Mouse (Mus musculus): ENCODE results near the gene Gm11939. TPM values are rescaled to one million over a fixed set of nuclear protein-coding genes. Genes with fewer than 3 reads are reported as not detected.
"Not testable (repeated sequence)": the region's sequence is repeated elsewhere in the genome, so short reads cannot be mapped to it uniquely, and the experiment has no call there.

Gm11939 gene
- not detected in 2 replicates for polyA plus RNA-seq (2012; ENCODE audit: insufficient read depth, insufficient read length, low replicate concordance, missing spikeins)

- H3K4me1 ChIP-seq (ENCODE audit: control insufficient read depth, insufficient read depth, low read length): no peaks in the 10 kb centered on the region
- no peak within 1 kb of the TSS for H3K4me3 ChIP-seq (ENCODE audit: insufficient read depth, low read depth, low read length)
- H3K27ac ChIP-seq (ENCODE audit: insufficient read depth, low read depth, low read length): no peak within 1 kb of the TSS
- 94% methylated on average over 9 of the region's 9 CpGs for WGBS
- no peak for TF ChIP-seq POLR2A (IDR thresholded peaks at IDR 0.05; ENCODE audit: insufficient read depth, low read depth, low read length)
- no peak for TF ChIP-seq CTCF (IDR thresholded peaks at IDR 0.05; ENCODE audit: insufficient read depth, low read depth, low read length)
Observed at GRCm38 (mm10) chr11:99559366-99559765, at the start of gene Gm11939. Gene Gm11939, minus strand, starts transcription at chr11:99559466.

- not testable (repeated sequence) for H3K4me3 ChIP-seq (ENCODE audit: insufficient read depth, low read depth, low read length); H3K27ac ChIP-seq (ENCODE audit: insufficient read depth, low read depth, low read length); H3K4me1 ChIP-seq (ENCODE audit: control insufficient read depth, insufficient read depth, low read length)
- 70% methylated on average over 1 of the region's 1 CpGs for WGBS
Observed at GRCm38 (mm10) chr11:99603208-99603607, 43.9 kb upstream of the Gm11939 start, which contains the start of gene Gm11938. Gene Gm11938, minus strand, starts transcription at chr11:99603308.

GRCm38 (mm10) chr11:99597742-99598141 is 38.5 kb upstream of the Gm11939 start, which contains the start of gene Krtap9-3:
Gene Krtap9-3, minus strand, starts transcription at chr11:99598105.
- H3K4me3 ChIP-seq (ENCODE audit: insufficient read depth, low read depth, low read length); H3K4me1 ChIP-seq (ENCODE audit: control insufficient read depth, insufficient read depth, low read length); H3K27ac ChIP-seq (ENCODE audit: insufficient read depth, low read depth, low read length): not testable (repeated sequence)
- WGBS: 80% methylated on average over 6 of the region's 6 CpGs

- no peaks in the 10 kb centered on the region for H3K4me1 ChIP-seq (ENCODE audit: control insufficient read depth, insufficient read depth, low read length)
- H3K4me3 ChIP-seq (ENCODE audit: insufficient read depth, low read depth, low read length): no peak within 1 kb of the TSS
- 82% methylated on average over 6 of the region's 6 CpGs for WGBS
- no peak for TF ChIP-seq CTCF (IDR thresholded peaks at IDR 0.05; ENCODE audit: insufficient read depth, low read depth, low read length)
- no peak for TF ChIP-seq POLR2A (IDR thresholded peaks at IDR 0.05; ENCODE audit: insufficient read depth, low read depth, low read length)
- H3K27ac ChIP-seq (ENCODE audit: insufficient read depth, low read depth, low read length): no peak within 1 kb of the TSS
Observed at GRCm38 (mm10) chr11:99590981-99591380, 31.7 kb upstream of the Gm11939 start, which contains the start of gene Krtap1-3. Gene Krtap1-3, minus strand, starts transcription at chr11:99591339.

- Histone ChIP-seq H3K4me1 (ENCODE audit: control insufficient read depth, insufficient read depth, low read length) (peaks cover 8% of the 10 kb centered on the region), H3K4me3 (ENCODE audit: insufficient read depth, low read depth, low read length) (no peak overlapping the region), H3K27ac (ENCODE audit: insufficient read depth, low read depth, low read length) (no peak overlapping the region)
- TF ChIP-seq POLR2A (IDR thresholded peaks at IDR 0.05; ENCODE audit: insufficient read depth, low read depth, low read length) (no peak), CTCF (IDR thresholded peaks at IDR 0.05; ENCODE audit: insufficient read depth, low read depth, low read length) (no peak)
- WGBS: 48% methylated on average over 7 of the region's 7 CpGs
Observed at GRCm38 (mm10) chr11:99585096-99585495, 25.8 kb upstream of the Gm11939 start.

- no peak for TF ChIP-seq POLR2A (IDR thresholded peaks at IDR 0.05; ENCODE audit: insufficient read depth, low read depth, low read length)
- no peak for TF ChIP-seq CTCF (IDR thresholded peaks at IDR 0.05; ENCODE audit: insufficient read depth, low read depth, low read length)
- H3K27ac ChIP-seq (ENCODE audit: insufficient read depth, low read depth, low read length): no peak within 1 kb of the TSS
- 75% methylated on average over 5 of the region's 5 CpGs for WGBS
Observed at GRCm38 (mm10) chr11:99583245-99583704, 24.0 kb upstream of the Gm11939 start, which contains the start of gene Krtap1-4. Gene Krtap1-4, minus strand, starts transcription at chr11:99583654.

GRCm38 (mm10) chr11:99581564-99581963 is 22.3 kb upstream of the Gm11939 start:
- peaks cover 8% of the 10 kb centered on the region for H3K4me1 ChIP-seq (ENCODE audit: control insufficient read depth, insufficient read depth, low read length)
- WGBS: 29% methylated on average over 6 of the region's 6 CpGs
- H3K4me3 ChIP-seq (ENCODE audit: insufficient read depth, low read depth, low read length): no peak overlapping the region
- no peak for TF ChIP-seq CTCF (IDR thresholded peaks at IDR 0.05; ENCODE audit: insufficient read depth, low read depth, low read length)
- no peak for TF ChIP-seq POLR2A (IDR thresholded peaks at IDR 0.05; ENCODE audit: insufficient read depth, low read depth, low read length)
- H3K27ac ChIP-seq (ENCODE audit: insufficient read depth, low read depth, low read length): no peak overlapping the region

More at GRCm38 (mm10) chr11:99583245-99583704, 24.0 kb upstream of the Gm11939 start, which contains the start of gene Krtap1-4:
- H3K4me3 ChIP-seq (ENCODE audit: insufficient read depth, low read depth, low read length): no peak within 1 kb of the TSS
- H3K4me1 ChIP-seq (ENCODE audit: control insufficient read depth, insufficient read depth, low read length): peaks cover 8% of the 10 kb centered on the region

- no peak for TF ChIP-seq CTCF (IDR thresholded peaks at IDR 0.05; ENCODE audit: insufficient read depth, low read depth, low read length)
- no peak for TF ChIP-seq POLR2A (IDR thresholded peaks at IDR 0.05; ENCODE audit: insufficient read depth, low read depth, low read length)
- WGBS: 88% methylated on average over 5 of the region's 5 CpGs
- no peak overlapping the region for H3K27ac ChIP-seq (ENCODE audit: insufficient read depth, low read depth, low read length)
- peaks cover 8% of the 10 kb centered on the region for H3K4me1 ChIP-seq (ENCODE audit: control insufficient read depth, insufficient read depth, low read length)
- no peak overlapping the region for H3K4me3 ChIP-seq (ENCODE audit: insufficient read depth, low read depth, low read length)
Observed at GRCm38 (mm10) chr11:99581051-99581450, 21.8 kb upstream of the Gm11939 start.

GRCm38 (mm10) chr11:99580636-99581035 is 21.4 kb upstream of the Gm11939 start, which contains the start of gene Krtap1-5:
Gene Krtap1-5, minus strand, starts transcription at chr11:99581016.
- no peak within 1 kb of the TSS for H3K27ac ChIP-seq (ENCODE audit: insufficient read depth, low read depth, low read length)
- H3K4me3 ChIP-seq (ENCODE audit: insufficient read depth, low read depth, low read length): no peak within 1 kb of the TSS
- H3K4me1 ChIP-seq (ENCODE audit: control insufficient read depth, insufficient read depth, low read length): peaks cover 8% of the 10 kb centered on the region
- TF ChIP-seq CTCF (IDR thresholded peaks at IDR 0.05; ENCODE audit: insufficient read depth, low read depth, low read length): no peak
- no peak for TF ChIP-seq POLR2A (IDR thresholded peaks at IDR 0.05; ENCODE audit: insufficient read depth, low read depth, low read length)
- WGBS: 91% methylated on average over 6 of the region's 6 CpGs

- 3% methylated on average over 7 of the region's 7 CpGs for WGBS
- no peak overlapping the region for H3K4me3 ChIP-seq (ENCODE audit: insufficient read depth, low read depth, low read length)
- H3K4me1 ChIP-seq (ENCODE audit: control insufficient read depth, insufficient read depth, low read length): peaks cover 4% of the 10 kb centered on the region; the same call in 1 of the 2 replicates
- peak; percentile 42; the same call in 1 of the 2 replicates for TF ChIP-seq CTCF (IDR thresholded peaks at IDR 0.05; ENCODE audit: insufficient read depth, low read depth, low read length)
- no peak for TF ChIP-seq POLR2A (IDR thresholded peaks at IDR 0.05; ENCODE audit: insufficient read depth, low read depth, low read length)
- no peak overlapping the region for H3K27ac ChIP-seq (ENCODE audit: insufficient read depth, low read depth, low read length)
Observed at GRCm38 (mm10) chr11:99574106-99574505, 14.8 kb upstream of the Gm11939 start.
